Mouse (Mus musculus) heart, embryonic 16.5 days (tissue): ENCODE measurements around the gene Kyat3. TPM values are rescaled to one million over a fixed set of nuclear protein-coding genes. Genes with fewer than 3 reads are reported as not detected.

ENCODE experiments used
- ATAC-seq: fragments of 200-750 bp; cut with Nextera tagmentation; replicated peaks from 2 replicates; pipeline ENCODE4 v1.8.0; 2017; ENCODE audit warnings: moderate number of reproducible peaks; ENCODE audit not compliant: insufficient read depth, low FRiP score; ENCODE audit errors: extremely low read depth
- H3K27ac ChIP-seq: fragments of 300-500 bp; sonication (generic); 2 replicates; pipeline ENCODE4 v1.5.1; 2014; ENCODE audit warnings: mild to moderate bottlenecking, low read length, control low read depth, moderate library complexity
- H3K27me3 ChIP-seq: fragments of 300-500 bp; sonication (generic); 2 replicates; pipeline ENCODE4 v1.6.1; 2014; ENCODE audit warnings: low read length, mixed read lengths; ENCODE audit not compliant: control insufficient read depth, insufficient read depth
- H3K36me3 ChIP-seq: fragments of 300-500 bp; sonication (generic); 2 replicates; pipeline ENCODE4 v1.6.1; 2014; ENCODE audit not compliant: control insufficient read depth, insufficient read depth
- H3K4me1 ChIP-seq: fragments of 300-500 bp; sonication (generic); 2 replicates; pipeline ENCODE4 v1.6.1; 2014; ENCODE audit warnings: low read length, mixed read lengths; ENCODE audit not compliant: control insufficient read depth, insufficient read depth
- H3K4me2 ChIP-seq: fragments of 300-500 bp; sonication (generic); 2 replicates; pipeline ENCODE4 v1.6.1; 2014; ENCODE audit warnings: low read depth, mild to moderate bottlenecking, control low read depth, low read length
- H3K4me3 ChIP-seq: fragments of 300-500 bp; sonication (generic); 2 replicates; pipeline ENCODE4 v1.5.1; 2014; ENCODE audit warnings: mild to moderate bottlenecking, control low read depth, low read length
- H3K9ac ChIP-seq: fragments of 300-500 bp; sonication (generic); 2 replicates; pipeline ENCODE4 v1.6.1; 2014; ENCODE audit warnings: low read length, control low read depth
- H3K9me3 ChIP-seq: fragments of 300-500 bp; sonication (generic); replicated peaks from 2 replicates; pipeline ENCODE4 v1.6.1; 2016; ENCODE audit warnings: low read length; ENCODE audit not compliant: control insufficient read depth
- WGBS: fragments of 180-500 bp; shearing (Covaris S2); extraction: QIAGEN DNeasy Blood & Tissue Kit; methylation state at CpG from one replicate; pipeline ENCODE4 v1.1.7; 2014; 5-methylcytosine and 5-hydroxymethylcytosine counted together
- polyA plus RNA-seq: library from polyadenylated mRNA; unstranded; fragments of >200 nt; fragmentation: Nextera tagmentation; extraction: Ambion mirVana; gene quantifications from 2 replicates; pipeline ENCODE4 v1.2.1, GENCODE M21; 2015

The Kyat3 gene
- 14.9 and 15.6 TPM in 2 replicates for polyA plus RNA-seq

DNA sequence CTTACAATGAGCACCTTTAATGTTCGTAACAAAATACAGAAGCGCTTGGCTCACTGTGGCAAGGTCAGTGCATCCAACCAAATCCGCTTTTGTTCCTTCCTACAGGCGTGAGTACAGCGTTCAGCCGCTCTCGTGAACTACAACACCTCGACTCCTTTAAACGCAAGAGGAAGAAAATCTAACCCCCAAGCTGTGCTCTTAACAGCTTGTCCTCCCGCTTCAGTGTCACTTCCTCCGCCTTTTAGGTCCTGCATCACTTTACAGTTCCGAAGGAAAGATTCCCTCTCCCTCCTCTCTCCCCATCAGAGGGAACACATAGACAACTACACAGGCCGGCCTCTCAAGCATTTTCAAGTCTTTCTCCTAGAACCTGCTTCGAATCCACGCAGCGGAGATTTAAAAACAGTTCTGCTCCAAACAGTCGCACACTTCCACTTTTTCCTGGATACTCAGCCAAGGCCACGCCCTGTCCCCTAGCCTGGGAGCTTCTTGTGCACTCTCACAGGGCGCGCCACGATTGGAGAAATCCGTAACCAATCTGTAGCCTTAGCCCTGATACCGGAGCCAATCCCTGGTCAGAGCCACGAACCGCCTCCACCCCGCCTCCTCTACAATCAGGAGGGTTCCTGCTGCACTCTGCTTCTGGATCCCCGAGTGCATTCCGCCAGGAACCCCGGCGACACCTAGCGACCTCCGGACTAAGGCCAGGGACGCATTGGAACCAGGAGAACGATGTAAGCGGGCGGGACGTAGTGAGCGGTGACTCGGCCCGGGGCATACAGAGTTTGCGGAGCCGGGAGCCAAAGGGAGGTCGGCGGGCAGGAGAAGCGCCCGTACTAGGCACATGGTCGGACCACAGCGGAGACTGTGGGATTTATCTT is at the start of gene Kyat3:
Gene Kyat3 (plus strand): TSS at position 610 of the 881 bp plus-strand sequence.
- no peaks in the 10 kb centered on the region for H3K27me3 ChIP-seq
- H3K27ac ChIP-seq = peak within 1 kb of the TSS; percentile 82
- H3K4me1 ChIP-seq = peaks cover 14% of the 10 kb centered on the region
- peak within 1 kb of the TSS; percentile 77 for H3K4me2 ChIP-seq
- ATAC-seq = peak; percentile 99
- peak within 1 kb of the TSS; percentile 80 for H3K9ac ChIP-seq
- under 1% methylated on average over 48 of the region's 48 CpGs for WGBS
- H3K36me3 ChIP-seq = no peaks in the 10 kb centered on the region
- no peaks in the 10 kb centered on the region for H3K9me3 ChIP-seq
- peak within 1 kb of the TSS; percentile 67 for H3K4me3 ChIP-seq

- ATAC-seq = no peak
These were observed 36.1 kb upstream of the Kyat3 start for GRCm38 (mm10) chr3:142664723-142665122.

GRCm38 (mm10) chr3:142674607-142675006 is 26.2 kb upstream of the Kyat3 start:
- Histone ChIP-seq H3K27me3 (no peaks in the 10 kb centered on the region), H3K4me3 (no peak overlapping the region), H3K36me3 (no peaks in the 10 kb centered on the region), H3K4me2 (no peak overlapping the region), H3K27ac (no peak overlapping the region), H3K9ac (no peak overlapping the region), H3K9me3 (no peaks in the 10 kb centered on the region), H3K4me1 (no peaks in the 10 kb centered on the region)
- ATAC-seq = no peak
- 67% methylated on average over 1 of the region's 1 CpGs for WGBS

More at GRCm38 (mm10) chr3:142664723-142665122, 36.1 kb upstream of the Kyat3 start:
- Histone ChIP-seq H3K9ac (no peak overlapping the region), H3K4me3 (no peak overlapping the region), H3K9me3 (no peaks in the 10 kb centered on the region), H3K4me2 (no peak overlapping the region), H3K27ac (no peak overlapping the region), H3K4me1 (no peaks in the 10 kb centered on the region), H3K27me3 (no peaks in the 10 kb centered on the region), H3K36me3 (no peaks in the 10 kb centered on the region)
- 88% methylated on average over 8 of the region's 8 CpGs for WGBS

- 0 out of 2 replicates have a peak, but pooled peaks have one; percentile 23 for ATAC-seq
- WGBS = 62% methylated on average over 23 of the region's 23 CpGs
- Histone ChIP-seq H3K4me1 (no peaks in the 10 kb centered on the region), H3K9ac (no peak overlapping the region), H3K36me3 (no peaks in the 10 kb centered on the region), H3K9me3 (peaks cover 10% of the 10 kb centered on the region), H3K4me3 (peak overlapping the region; percentile 33), H3K27ac (no peak overlapping the region), H3K27me3 (no peaks in the 10 kb centered on the region), H3K4me2 (peak overlapping the region; percentile 44)
These were observed 12.9 kb upstream of the Kyat3 start for GRCm38 (mm10) chr3:142687939-142688338.

DNA sequence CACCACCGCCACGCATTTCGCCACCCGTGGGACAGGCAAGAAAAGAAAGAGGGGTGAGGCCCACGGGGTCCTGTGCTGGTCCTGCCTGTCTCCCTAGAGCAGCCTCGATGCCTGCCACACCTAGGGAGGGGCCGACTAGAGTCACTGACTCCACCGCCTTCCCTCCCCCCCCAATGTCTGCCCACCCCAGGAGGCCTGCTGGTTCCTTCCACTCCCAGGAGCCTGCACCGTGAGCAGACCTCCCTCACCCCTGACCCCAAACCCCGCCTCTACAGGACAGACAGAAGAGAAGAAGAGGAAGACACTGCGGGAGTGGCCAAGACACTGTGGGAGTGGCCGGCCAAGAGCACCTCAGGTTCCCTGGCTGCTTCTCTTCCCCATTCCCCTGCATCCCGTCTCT is 12.5 kb upstream of the Kyat3 start:
- Histone ChIP-seq H3K4me3 (peak overlapping the region; percentile 33), H3K27ac (no peak overlapping the region), H3K9ac (no peak overlapping the region; the same call in 1 of the 2 replicates), H3K27me3 (no peaks in the 10 kb centered on the region), H3K36me3 (no peaks in the 10 kb centered on the region), H3K4me1 (no peaks in the 10 kb centered on the region), H3K9me3 (peaks cover 12% of the 10 kb centered on the region), H3K4me2 (peak overlapping the region; percentile 44)
- 26% methylated on average over 13 of the region's 13 CpGs for WGBS
- no peak; the same call in 1 of the 2 replicates for ATAC-seq

DNA sequence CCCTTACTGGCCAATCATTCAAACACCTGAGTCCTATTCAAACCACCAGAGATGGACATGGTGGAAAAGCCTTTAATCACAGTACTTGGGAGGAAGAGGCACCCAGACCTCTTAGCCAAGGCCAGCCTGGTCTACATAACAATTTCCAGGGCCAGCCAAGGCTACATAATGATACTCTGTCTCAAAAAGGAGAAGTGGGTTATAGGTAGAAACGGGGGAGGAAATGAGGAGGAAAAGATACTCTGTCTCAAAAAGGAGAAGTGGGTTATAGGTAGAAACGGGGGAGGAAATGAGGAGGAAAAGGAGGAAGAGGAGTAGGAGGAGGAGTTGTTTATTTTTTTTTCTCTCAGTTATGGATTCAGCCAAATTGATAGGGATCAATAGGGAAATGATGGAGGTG is 4.3 kb upstream of the Kyat3 start:
- Histone ChIP-seq H3K9ac (no peak overlapping the region), H3K4me2 (no peak overlapping the region), H3K27ac (no peak overlapping the region), H3K4me3 (no peak overlapping the region), H3K36me3 (no peaks in the 10 kb centered on the region), H3K9me3 (peaks cover 12% of the 10 kb centered on the region), H3K27me3 (no peaks in the 10 kb centered on the region), H3K4me1 (peaks cover 10% of the 10 kb centered on the region)
- WGBS = 69% methylated on average over 2 of the region's 2 CpGs
- no peak for ATAC-seq

- WGBS = 14% methylated on average over 15 of the region's 15 CpGs
- peak overlapping the region; percentile 77 for H3K4me2 ChIP-seq
- no peaks in the 10 kb centered on the region for H3K27me3 ChIP-seq
- H3K4me1 ChIP-seq = peaks cover 14% of the 10 kb centered on the region
- H3K27ac ChIP-seq = peak overlapping the region; percentile 78; the same call in 1 of the 2 replicates
- ATAC-seq = no peak
- peak overlapping the region; percentile 80 for H3K9ac ChIP-seq
- H3K9me3 ChIP-seq = no peaks in the 10 kb centered on the region
- no peaks in the 10 kb centered on the region for H3K36me3 ChIP-seq
- H3K4me3 ChIP-seq = peak overlapping the region; percentile 67
These were observed 647 bp downstream of the Kyat3 start for GRCm38 (mm10) chr3:142701407-142701989.

GRCm38 (mm10) chr3:142706581-142707444 is 6.0 kb downstream of the Kyat3 start:
- no peak overlapping the region for H3K27ac ChIP-seq
- no peak overlapping the region for H3K9ac ChIP-seq
- 86% methylated on average over 17 of the region's 17 CpGs for WGBS
- H3K4me2 ChIP-seq = no peak overlapping the region
- no peaks in the 10 kb centered on the region for H3K9me3 ChIP-seq
- peaks cover 5% of the 10 kb centered on the region for H3K4me1 ChIP-seq
- no peaks in the 10 kb centered on the region for H3K36me3 ChIP-seq
- H3K27me3 ChIP-seq = no peaks in the 10 kb centered on the region
- ATAC-seq = no peak
- no peak overlapping the region for H3K4me3 ChIP-seq
